Mouse (Mus musculus) testis, adult 10 weeks (tissue): ENCODE results near the gene Vps26b. TPM values are rescaled to one million over a fixed set of nuclear protein-coding genes. Genes with fewer than 3 reads are reported as not detected.

Source experiments
- polyA plus RNA-seq: library from polyadenylated mRNA; stranded (reverse); fragments of 350-450 nt; fragmentation: Illumina TruSeq; extraction: RNeasy Lipid Tissue Mini Kit (QIAGEN cat#74804); gene quantifications from one replicate; pipeline ENCODE4 v1.2.3, GENCODE M21; 2014; ENCODE audit warnings: low read depth, low replicate concordance

Gene Vps26b
- polyA plus RNA-seq = 9.7 TPM

GRCm38 (mm10) chr9:27029828-27030762 is at the start of gene Vps26b, which contains the start of gene Ncapd3:
TSS of gene Vps26b (minus strand) at chr9:27030065.
TSS of gene Ncapd3 (plus strand) at chr9:27030175.

GRCm38 (mm10) chr9:26999461-27000395 is 30.1 kb downstream of the Vps26b start, which contains the start of the genes Acad8 and Thyn1:
TSS of gene Acad8 (minus strand) at chr9:26999566.
TSS of gene Thyn1 (plus strand) at chr9:26999710.

Other genes starting within 250 kb of the Vps26b start
- gene Glb1l2, start 223.6 kb downstream of the Vps26b start, polyA plus RNA-seq = 10.7 TPM
- 291 TPM for gene Glb1l3, start 169.2 kb downstream of the Vps26b start, polyA plus RNA-seq
- gene Gm1110, start 107.0 kb downstream of the Vps26b start, polyA plus RNA-seq = 0.34 TPM
- 7.5 TPM for gene Acad8, start 30.5 kb downstream of the Vps26b start, polyA plus RNA-seq
- gene Thyn1, start 30.4 kb downstream of the Vps26b start, polyA plus RNA-seq = 82.6 TPM
- 26.5 TPM for gene Ncapd3, start 110 bp upstream of the Vps26b start, polyA plus RNA-seq
- 31.7 TPM for gene Jam3, start 125.4 kb upstream of the Vps26b start, polyA plus RNA-seq